Mouse (Mus musculus): ENCODE measurements around the gene Zfp326.
A peak's percentile ranks its signal among the peaks of the same experiment; 100 is the strongest.

Zfp326 gene

GRCm38 (mm10) chr5:105867427-105867826, 8.9 kb upstream of the Zfp326 start:
- no peak for DNase-seq (ENCODE audit: low spot score)

- DNase-seq (ENCODE audit: low spot score), result peak; percentile 37
These were observed 8.4 kb upstream of the Zfp326 start for GRCm38 (mm10) chr5:105867841-105868447.

GRCm38 (mm10) chr5:105868593-105868992, 7.8 kb upstream of the Zfp326 start:
- peak; percentile 84 for DNase-seq (ENCODE audit: low spot score)

GRCm38 (mm10) chr5:105869739-105870138, 6.6 kb upstream of the Zfp326 start:
- no peak for DNase-seq (ENCODE audit: low spot score)

GRCm38 (mm10) chr5:105871140-105871539, 5.2 kb upstream of the Zfp326 start:
- DNase-seq (ENCODE audit: low spot score), result no peak

GRCm38 (mm10) chr5:105872176-105872575, 4.2 kb upstream of the Zfp326 start:
- no peak for DNase-seq (ENCODE audit: low spot score)

- DNase-seq (ENCODE audit: low spot score), result no peak
These were observed 3.4 kb upstream of the Zfp326 start for GRCm38 (mm10) chr5:105872916-105873315.

- no peak for DNase-seq (ENCODE audit: low spot score)
These were observed 2.6 kb upstream of the Zfp326 start for GRCm38 (mm10) chr5:105873774-105874173.

- DNase-seq (ENCODE audit: low spot score), result no peak
These were observed 1.9 kb upstream of the Zfp326 start for GRCm38 (mm10) chr5:105874476-105874875.

GRCm38 (mm10) chr5:105876925-105877774, 785 bp downstream of the Zfp326 start:
- DNase-seq (ENCODE audit: low spot score), result peak; percentile 28

GRCm38 (mm10) chr5:105887317-105887716, 11.0 kb downstream of the Zfp326 start:
- DNase-seq (ENCODE audit: low spot score), result no peak

- DNase-seq (ENCODE audit: low spot score), result no peak
These were observed 21.8 kb downstream of the Zfp326 start for GRCm38 (mm10) chr5:105898161-105898560.

- DNase-seq (ENCODE audit: low spot score), result no peak
These were observed 32.8 kb downstream of the Zfp326 start for GRCm38 (mm10) chr5:105909209-105909608.

- no peak for DNase-seq (ENCODE audit: low spot score)
These were observed 33.3 kb downstream of the Zfp326 start for GRCm38 (mm10) chr5:105909671-105910070.

GRCm38 (mm10) chr5:105911498-105911897, 35.1 kb downstream of the Zfp326 start:
- no peak for DNase-seq (ENCODE audit: low spot score)

- DNase-seq (ENCODE audit: low spot score), result no peak
These were observed 41.0 kb downstream of the Zfp326 start for GRCm38 (mm10) chr5:105917398-105917797.

- DNase-seq (ENCODE audit: low spot score), result no peak
These were observed 41.9 kb downstream of the Zfp326 start for GRCm38 (mm10) chr5:105918289-105918688.

- no peak for DNase-seq (ENCODE audit: low spot score)
These were observed 46.6 kb downstream of the Zfp326 start for GRCm38 (mm10) chr5:105922818-105923487.

- peak; percentile 79 for DNase-seq (ENCODE audit: low spot score)
These were observed 48.0 kb downstream of the Zfp326 start for GRCm38 (mm10) chr5:105924347-105924746.

GRCm38 (mm10) chr5:105925568-105926255, 49.3 kb downstream of the Zfp326 start:
- no peak for DNase-seq (ENCODE audit: low spot score)

- DNase-seq (ENCODE audit: low spot score), result no peak
These were observed 53.9 kb downstream of the Zfp326 start for GRCm38 (mm10) chr5:105930282-105930681.

- DNase-seq (ENCODE audit: low spot score), result no peak
These were observed 56.0 kb downstream of the Zfp326 start for GRCm38 (mm10) chr5:105932392-105932791.

Measured in urinary bladder, postnatal 14 days (tissue).